Mouse (Mus musculus) spleen, postnatal 4 days (tissue): ENCODE results near the gene Vmn2r38.
"Not testable (repeated sequence)": the region's sequence is repeated elsewhere in the genome, so short reads cannot be mapped to it uniquely, and the experiment has no call there.

Experiments used
- DNase-seq, 2 experiments: peaks; one replicate each; pipeline ENCODE4 v3.0.0; 2022; ENCODE audit warnings: low spot score in 2 of 2

Gene Vmn2r38

DNA sequence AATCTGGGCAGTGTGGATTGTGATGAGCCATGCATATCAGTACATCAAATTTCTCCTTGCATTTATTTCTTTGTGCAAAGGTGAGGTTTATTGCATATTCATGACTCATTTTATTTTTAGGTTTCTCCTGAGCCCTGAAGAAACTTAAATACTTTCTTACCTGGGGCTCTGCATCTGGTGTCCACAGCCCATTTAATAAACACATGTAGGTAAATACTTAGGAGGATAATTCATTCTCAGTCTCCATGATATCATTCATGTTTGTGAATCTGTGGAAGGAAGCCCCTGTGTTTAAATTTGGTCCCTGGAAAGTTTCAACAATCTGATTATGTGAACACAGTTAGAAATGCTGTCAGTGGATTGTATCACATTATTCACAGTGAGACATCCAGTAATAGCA lies at the start of gene Vmn2r38:
Gene Vmn2r38 (minus strand): TSS at position 101 of the 400 bp plus-strand sequence.
- not testable (repeated sequence) for DNase-seq

DNA sequence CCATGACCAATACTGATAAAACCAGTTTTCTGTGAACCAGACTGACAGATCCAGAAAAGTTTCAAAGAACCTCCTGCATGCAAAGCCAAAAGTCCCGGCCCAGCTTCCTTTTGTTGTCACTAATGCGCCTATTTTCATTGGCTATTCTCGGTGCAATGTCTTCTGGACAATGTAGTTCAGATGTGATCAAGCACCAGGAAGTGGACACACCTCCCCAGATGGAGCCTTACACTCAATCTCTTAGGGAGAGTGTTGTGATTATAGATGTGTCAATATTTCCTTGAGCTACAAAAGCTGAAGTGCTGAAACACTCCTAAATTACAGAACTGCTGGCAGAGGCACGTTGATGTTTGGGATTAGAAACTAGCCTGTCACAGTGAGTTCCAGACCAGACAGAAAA lies 32.3 kb downstream of the Vmn2r38 start:
- not testable (repeated sequence) for DNase-seq

DNA sequence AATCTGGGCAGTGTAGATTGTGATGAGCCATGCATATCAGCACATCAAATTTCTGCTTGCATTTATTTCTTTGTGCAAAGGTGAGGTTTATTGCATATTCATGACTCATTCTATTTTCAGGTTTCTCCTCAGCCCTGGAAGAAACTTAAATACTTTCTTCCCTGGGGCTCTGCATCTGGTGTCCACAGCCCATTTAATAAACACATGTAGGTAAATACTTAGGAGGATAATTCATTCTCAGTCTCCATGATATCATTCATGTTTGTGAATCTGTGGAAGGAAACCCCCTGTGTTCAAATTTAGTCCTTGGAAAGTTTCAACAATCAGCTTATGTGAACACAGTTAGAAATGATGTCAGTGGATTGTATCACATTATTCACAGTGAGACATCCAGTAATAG lies 67.0 kb downstream of the Vmn2r38 start, which contains the start of gene Vmn2r39:
Gene Vmn2r39 (minus strand): TSS at position 101 of the 400 bp plus-strand sequence.
- not testable (repeated sequence) for DNase-seq
